Mouse (Mus musculus) lung, postnatal 0 days (tissue): Measurements from ENCODE around the gene Plin5.

Experiments
- CTCF ChIP-seq: IDR thresholded peaks from 2 replicates; pipeline ENCODE4 v1.5.1; 2016; ENCODE audit warnings: antibody characterized with exemption, mild to moderate bottlenecking
- EP300 ChIP-seq: IDR thresholded peaks from 2 replicates; pipeline ENCODE4 v1.6.1; 2016; ENCODE audit warnings: antibody characterized with exemption, mild to moderate bottlenecking, control low read depth

- TF ChIP-seq CTCF (no peak), EP300 (no peak)
Observed at GRCm38 (mm10) chr17:56123681-56124340, 6.4 kb upstream of the Plin5 start.
